Mouse (Mus musculus) kidney, embryonic 14.5 days (tissue): Measurements from ENCODE around the gene Paxbp1. TPM values are rescaled to one million over a fixed set of nuclear protein-coding genes. Genes with fewer than 3 reads are reported as not detected.

ENCODE experiments used
- ATAC-seq: fragments of 200-750 bp; cut with Nextera tagmentation; 2 replicates; pipeline ENCODE4 v1.8.0; 2017; ENCODE audit warnings: moderate number of reproducible peaks, mild to moderate bottlenecking, moderate TSS enrichment, moderate library complexity; ENCODE audit not compliant: low FRiP score, low TSS enrichment
- H3K27ac ChIP-seq: fragments of 300-500 bp; sonication (generic); 2 replicates; pipeline ENCODE4 v1.5.1; 2014; ENCODE audit warnings: low read depth, mild to moderate bottlenecking, low read length, moderate library complexity, mixed read lengths
- H3K27me3 ChIP-seq: fragments of 300-500 bp; sonication (generic); 2 replicates; pipeline ENCODE4 v1.6.1; 2014; ENCODE audit warnings: mild to moderate bottlenecking, low read length; ENCODE audit not compliant: control insufficient read depth, insufficient read depth
- H3K36me3 ChIP-seq: fragments of 300-500 bp; sonication (generic); 2 replicates; pipeline ENCODE4 v1.6.1; 2014; ENCODE audit warnings: low read length, mixed read lengths; ENCODE audit not compliant: control insufficient read depth, insufficient read depth
- H3K4me1 ChIP-seq: fragments of 300-500 bp; sonication (generic); 2 replicates; pipeline ENCODE4 v1.6.1; 2014; ENCODE audit warnings: low read length, mixed read lengths; ENCODE audit not compliant: control insufficient read depth, insufficient read depth
- H3K4me2 ChIP-seq: fragments of 300-500 bp; sonication (generic); replicated peaks from 2 replicates; pipeline ENCODE4 v1.6.1; 2014; ENCODE audit warnings: low read depth, mild to moderate bottlenecking, low read length
- H3K4me3 ChIP-seq: fragments of 300-500 bp; sonication (generic); 2 replicates; pipeline ENCODE4 v1.5.1; 2014; ENCODE audit warnings: mild to moderate bottlenecking, low read length
- H3K9ac ChIP-seq: fragments of 300-500 bp; sonication (generic); 2 replicates; pipeline ENCODE4 v1.6.1; 2014; ENCODE audit warnings: low read depth, mild to moderate bottlenecking, low read length, moderate library complexity
- H3K9me3 ChIP-seq: fragments of 300-500 bp; sonication (generic); 2 replicates; pipeline ENCODE4 v1.6.1; 2016; ENCODE audit warnings: low read length; ENCODE audit not compliant: control insufficient read depth
- WGBS: fragments of 180-500 bp; shearing (Covaris S2); extraction: QIAGEN DNeasy Blood & Tissue Kit; methylation state at CpG from one replicate; pipeline ENCODE4 v1.1.7; 2014; 5-methylcytosine and 5-hydroxymethylcytosine counted together
- polyA plus RNA-seq: library from polyadenylated mRNA; unstranded; fragments of >200 nt; fragmentation: Nextera tagmentation; extraction: Ambion mirVana; gene quantifications from 2 replicates; pipeline ENCODE4 v1.2.1, GENCODE M21; 2014

Paxbp1 gene
- polyA plus RNA-seq, 1 experiment from 2014 or later: 75.6 TPM

DNA sequence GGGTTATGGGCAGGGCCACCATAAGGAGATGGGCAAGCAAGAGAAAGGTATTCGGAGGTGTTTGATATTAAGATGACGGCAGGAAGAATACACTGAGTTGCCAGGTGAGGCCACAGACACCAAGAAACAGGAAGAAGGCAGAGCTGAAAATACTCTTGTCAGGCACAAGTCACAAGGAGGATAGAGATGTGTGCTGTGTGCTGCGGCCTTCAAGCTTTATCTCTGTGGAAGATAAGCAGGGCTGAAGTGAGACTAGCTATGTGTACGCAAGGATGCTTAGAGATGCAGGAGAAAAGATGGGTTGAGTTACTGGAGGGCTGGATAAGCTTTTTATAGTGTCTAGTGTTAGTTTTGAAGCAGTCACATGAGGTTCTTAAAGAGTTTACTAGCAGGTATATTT is 12.9 kb upstream of the Paxbp1 start:
- Histone ChIP-seq H3K27ac (no peak overlapping the region), H3K4me3 (no peak overlapping the region), H3K9me3 (no peaks in the 10 kb centered on the region), H3K4me2 (no peak overlapping the region), H3K9ac (no peak overlapping the region), H3K36me3 (no peaks in the 10 kb centered on the region), H3K4me1 (peaks cover 10% of the 10 kb centered on the region; the same call in 1 of the 2 replicates), H3K27me3 (0 out of 2 replicates have a peak, but pooled peaks cover 5% of the 10 kb centered on the region)
- 86% methylated on average over 4 of the region's 4 CpGs for WGBS
- no peak for ATAC-seq

DNA sequence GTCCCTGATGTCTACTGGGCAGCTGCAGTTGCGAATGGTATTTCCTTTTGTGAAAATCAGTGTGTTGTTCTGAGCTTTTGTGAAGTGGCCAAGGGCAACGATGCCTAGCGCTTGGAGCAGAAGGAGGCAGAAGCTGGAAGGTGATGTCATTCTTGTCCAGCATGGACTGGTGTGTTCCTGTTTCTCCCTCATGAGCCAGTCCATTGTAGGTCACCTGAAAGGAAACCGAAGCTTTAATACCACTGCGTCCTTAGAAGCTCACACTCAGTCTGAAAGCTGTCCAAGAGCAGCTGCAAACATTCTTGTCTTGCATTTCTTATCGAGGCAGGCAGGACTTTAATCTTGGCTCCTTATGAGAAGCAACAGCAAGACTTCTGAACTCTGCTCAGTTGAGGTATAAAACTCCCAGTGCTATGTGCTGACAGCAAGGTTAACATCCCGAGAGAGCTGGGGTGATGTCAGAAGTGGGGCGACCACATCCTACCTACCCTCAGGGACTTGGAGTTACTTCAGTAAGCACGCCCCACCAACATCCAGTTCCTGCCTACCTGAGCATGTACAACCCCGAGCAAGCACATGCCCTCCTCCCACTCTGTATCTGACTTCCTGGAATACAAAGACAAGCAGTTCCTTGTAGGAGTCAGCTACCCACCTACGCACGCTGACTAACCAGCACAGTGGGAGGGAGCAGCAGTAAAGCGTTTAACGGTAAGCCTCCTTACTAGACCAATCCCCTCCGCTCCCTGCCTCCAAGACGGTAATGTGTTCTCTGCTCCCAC is 11.9 kb upstream of the Paxbp1 start:
- WGBS: 23% methylated on average over 16 of the region's 16 CpGs
- H3K27ac ChIP-seq: no peak overlapping the region
- peak overlapping the region; percentile 19 for H3K4me2 ChIP-seq
- H3K4me1 ChIP-seq: peaks cover 10% of the 10 kb centered on the region; the same call in 1 of the 2 replicates
- H3K9me3 ChIP-seq: no peaks in the 10 kb centered on the region
- H3K36me3 ChIP-seq: no peaks in the 10 kb centered on the region
- H3K9ac ChIP-seq: peak overlapping the region; percentile 9; the same call in 1 of the 2 replicates
- H3K27me3 ChIP-seq: 0 out of 2 replicates have a peak, but pooled peaks cover 5% of the 10 kb centered on the region
- peak; percentile 76 for ATAC-seq
- H3K4me3 ChIP-seq: no peak overlapping the region

DNA sequence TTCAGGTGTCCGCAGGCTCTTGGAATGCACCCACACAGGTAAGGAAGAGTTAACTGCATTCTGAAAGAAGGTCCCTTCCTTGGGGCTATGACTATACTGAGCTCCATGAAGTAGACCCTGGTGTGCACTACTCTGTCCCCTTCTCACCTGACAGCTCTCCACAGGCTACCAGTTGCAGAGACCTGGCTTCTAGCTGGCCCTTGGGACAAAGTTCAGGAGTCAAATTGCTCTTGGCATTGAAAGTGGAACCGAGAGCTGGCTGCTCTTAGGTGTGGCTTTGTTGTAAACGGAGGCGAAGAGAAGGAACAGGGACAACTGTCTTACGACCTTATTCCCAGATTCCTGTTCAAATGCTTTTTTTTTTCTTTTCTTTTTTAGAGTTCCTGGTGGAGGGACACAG is 10.8 kb upstream of the Paxbp1 start:
- Histone ChIP-seq H3K4me2 (no peak overlapping the region), H3K4me3 (no peak overlapping the region), H3K9ac (no peak overlapping the region), H3K4me1 (peaks cover 10% of the 10 kb centered on the region; the same call in 1 of the 2 replicates), H3K27me3 (0 out of 2 replicates have a peak, but pooled peaks cover 5% of the 10 kb centered on the region), H3K36me3 (no peaks in the 10 kb centered on the region), H3K27ac (no peak overlapping the region), H3K9me3 (no peaks in the 10 kb centered on the region)
- WGBS: 61% methylated on average over 5 of the region's 5 CpGs
- ATAC-seq: no peak

DNA sequence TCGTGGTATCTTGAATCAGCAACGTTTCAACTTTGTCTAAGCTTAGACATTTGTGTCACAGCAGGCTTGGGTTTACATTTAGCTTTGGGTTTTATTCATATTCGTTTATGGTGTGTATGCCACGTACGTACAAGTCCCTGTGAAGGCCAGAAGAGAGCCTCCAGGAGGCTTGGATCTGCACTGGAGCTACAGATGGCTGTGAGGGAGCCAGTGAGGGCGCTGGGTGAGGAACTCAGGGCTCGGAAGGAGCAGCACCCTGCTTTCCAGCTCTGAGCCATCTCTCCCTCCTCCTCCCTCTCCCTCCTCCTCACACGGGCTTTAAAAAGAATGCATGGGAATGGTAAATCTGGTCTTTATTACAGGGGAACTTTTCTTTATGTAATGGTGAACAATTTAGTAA is 9.3 kb upstream of the Paxbp1 start:
- 0 out of 2 replicates have a peak, but pooled peaks cover 5% of the 10 kb centered on the region for H3K27me3 ChIP-seq
- H3K4me2 ChIP-seq: no peak overlapping the region
- H3K4me1 ChIP-seq: peaks cover 10% of the 10 kb centered on the region; the same call in 1 of the 2 replicates
- no peaks in the 10 kb centered on the region for H3K9me3 ChIP-seq
- WGBS: 66% methylated on average over 8 of the region's 8 CpGs
- H3K4me3 ChIP-seq: no peak overlapping the region
- H3K27ac ChIP-seq: no peak overlapping the region
- H3K36me3 ChIP-seq: no peaks in the 10 kb centered on the region
- no peak for ATAC-seq
- H3K9ac ChIP-seq: no peak overlapping the region

DNA sequence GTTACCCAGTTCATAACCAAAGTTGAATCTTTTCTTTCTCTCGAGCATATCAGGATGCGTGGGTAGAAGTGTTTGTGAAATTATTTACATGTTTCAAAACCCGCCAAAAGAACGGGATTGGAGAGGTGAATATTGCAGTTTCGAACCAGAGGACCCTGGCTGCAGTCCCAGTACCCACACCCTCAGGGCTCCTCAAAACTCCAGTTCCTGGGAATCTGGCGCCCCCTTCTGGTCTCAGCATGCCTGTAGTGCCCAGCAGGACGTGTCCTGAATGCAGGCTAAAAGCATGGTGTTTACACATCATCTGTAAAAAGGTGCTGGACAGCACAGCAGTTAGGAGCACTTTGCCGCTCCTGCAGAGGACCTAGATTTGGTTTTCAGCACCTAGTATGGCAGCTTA is 1.2 kb upstream of the Paxbp1 start:
- H3K4me2 ChIP-seq: no peak overlapping the region
- H3K36me3 ChIP-seq: peaks cover 10% of the 10 kb centered on the region
- H3K9ac ChIP-seq: no peak overlapping the region
- peaks cover 9% of the 10 kb centered on the region for H3K4me1 ChIP-seq
- no peak for ATAC-seq
- H3K27me3 ChIP-seq: no peaks in the 10 kb centered on the region
- 63% methylated on average over 8 of the region's 8 CpGs for WGBS
- H3K9me3 ChIP-seq: no peaks in the 10 kb centered on the region
- no peak overlapping the region for H3K27ac ChIP-seq
- no peak overlapping the region for H3K4me3 ChIP-seq

DNA sequence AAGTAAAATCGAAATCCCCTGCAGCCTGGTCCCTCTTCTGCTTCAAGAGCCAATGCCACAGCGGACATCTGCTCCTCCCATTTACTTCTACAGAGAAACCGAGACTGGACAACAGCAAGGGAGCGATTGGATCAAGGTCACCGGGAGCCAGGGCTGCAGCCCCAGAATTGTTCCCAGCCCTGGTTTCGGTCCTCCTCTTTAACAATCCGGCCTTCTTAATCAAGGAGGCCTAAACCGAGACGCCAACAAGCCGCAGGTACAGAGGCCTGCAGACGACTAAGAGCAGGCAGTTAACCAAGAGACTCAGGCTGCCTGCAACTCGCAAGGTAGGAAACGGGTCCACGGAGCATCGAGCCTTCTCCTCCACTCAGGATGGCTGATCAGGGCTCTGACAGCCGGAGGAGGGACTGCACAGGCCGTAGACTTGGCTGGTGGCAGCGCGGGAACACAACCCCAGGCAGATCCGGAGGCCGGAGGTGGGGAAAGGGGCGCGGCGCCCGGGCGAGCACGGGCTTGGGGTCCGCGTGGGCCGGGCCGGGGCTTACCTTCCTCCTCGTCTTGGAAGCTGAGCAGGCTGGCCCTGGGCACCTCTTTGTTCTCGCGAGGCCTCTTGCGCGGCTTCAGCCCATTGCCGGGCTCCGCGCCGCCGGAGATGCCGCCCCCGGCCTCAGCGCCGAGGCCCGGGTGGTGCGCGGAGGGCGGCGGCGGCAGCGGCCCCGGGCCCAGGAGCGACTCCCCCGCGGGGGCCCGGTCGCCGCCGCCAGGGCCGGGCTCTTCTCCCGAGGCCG is 688 bp downstream of the Paxbp1 start:
- Histone ChIP-seq H3K9ac (peak overlapping the region; percentile 97), H3K4me2 (peak overlapping the region; percentile 64), H3K4me1 (peaks cover 9% of the 10 kb centered on the region), H3K36me3 (peaks cover 23% of the 10 kb centered on the region), H3K27me3 (no peaks in the 10 kb centered on the region), H3K9me3 (no peaks in the 10 kb centered on the region), H3K27ac (peak overlapping the region; percentile 96), H3K4me3 (peak overlapping the region; percentile 96)
- WGBS: under 1% methylated on average over 50 of the region's 63 CpGs
- ATAC-seq: peak; percentile 82

DNA sequence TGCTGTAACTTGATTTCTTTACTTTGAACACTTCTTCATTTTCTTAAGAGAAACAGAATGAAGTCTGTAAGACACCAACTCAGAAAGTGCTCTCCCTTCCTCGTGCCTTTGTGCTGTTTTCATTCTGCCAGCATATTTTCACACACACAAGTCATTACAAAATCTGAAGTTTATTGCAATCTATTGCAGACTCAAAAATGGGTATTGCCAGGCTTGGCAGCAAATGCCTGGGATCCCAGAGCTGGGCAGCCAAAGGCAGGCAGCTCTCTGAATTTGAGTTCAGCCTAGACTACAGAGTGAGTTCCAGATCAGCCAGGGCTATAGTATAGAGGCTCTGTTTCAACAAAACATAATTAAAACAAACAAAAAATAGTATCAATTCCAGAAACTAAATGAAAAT is 1.7 kb downstream of the Paxbp1 start:
- H3K9ac ChIP-seq: peak overlapping the region; percentile 97; the same call in 1 of the 2 replicates

DNA sequence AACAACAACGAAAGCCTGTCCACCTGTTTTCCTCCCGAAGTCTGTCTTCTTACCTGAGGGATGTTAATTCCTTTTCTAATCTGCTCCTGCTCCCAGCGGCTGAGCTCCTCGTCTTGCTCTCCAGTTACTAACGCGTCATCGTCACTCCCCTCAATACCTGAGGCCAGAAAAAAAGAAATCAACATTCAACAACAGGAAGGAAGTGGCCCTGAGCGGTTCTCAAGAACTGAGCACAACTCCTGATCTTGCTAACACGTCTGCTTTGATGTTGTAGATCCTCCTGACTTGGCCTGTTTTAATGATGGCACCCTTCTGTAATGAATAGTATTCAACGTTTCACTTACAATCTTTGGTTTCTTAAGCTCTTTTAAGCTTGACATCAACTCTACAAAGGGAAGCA is 8.5 kb downstream of the Paxbp1 start:
- no peak overlapping the region for H3K4me2 ChIP-seq
- no peaks in the 10 kb centered on the region for H3K9me3 ChIP-seq
- no peak overlapping the region for H3K27ac ChIP-seq
- no peak overlapping the region for H3K9ac ChIP-seq
- 87% methylated on average over 10 of the region's 10 CpGs for WGBS
- no peaks in the 10 kb centered on the region for H3K4me1 ChIP-seq
- ATAC-seq: no peak
- H3K36me3 ChIP-seq: peaks cover 89% of the 10 kb centered on the region
- H3K27me3 ChIP-seq: no peaks in the 10 kb centered on the region
- no peak overlapping the region for H3K4me3 ChIP-seq

More for the DNA sequence above, 1.7 kb downstream of the Paxbp1 start:
- H3K27me3 ChIP-seq: no peaks in the 10 kb centered on the region
- no peak for ATAC-seq
- peak overlapping the region; percentile 96; the same call in 1 of the 2 replicates for H3K4me3 ChIP-seq
- WGBS: 52% methylated on average over 1 of the region's 1 CpGs
- H3K4me2 ChIP-seq: peak overlapping the region; percentile 64
- H3K27ac ChIP-seq: no peak overlapping the region
- H3K36me3 ChIP-seq: peaks cover 33% of the 10 kb centered on the region
- no peaks in the 10 kb centered on the region for H3K9me3 ChIP-seq
- peaks cover 9% of the 10 kb centered on the region for H3K4me1 ChIP-seq

DNA sequence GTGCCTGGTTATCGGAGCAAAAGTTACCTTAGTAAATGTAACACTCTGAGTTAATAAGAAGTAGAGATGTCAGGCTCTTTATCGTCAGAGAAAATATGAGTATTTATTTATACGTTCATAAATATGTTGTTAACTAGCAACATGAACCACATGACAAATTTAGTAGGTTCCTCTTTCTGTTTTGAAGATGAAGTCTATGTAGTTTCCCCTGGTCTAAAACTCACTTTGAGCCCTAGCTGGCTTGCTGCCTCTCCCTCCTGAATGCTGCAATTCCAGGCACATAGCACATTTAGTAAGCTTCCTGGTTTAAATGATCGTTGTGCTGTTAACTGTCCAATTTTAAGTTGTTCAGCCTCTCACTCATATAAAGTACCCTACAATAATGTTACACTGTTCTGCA is 13.6 kb downstream of the Paxbp1 start:
- Histone ChIP-seq H3K27ac (no peak overlapping the region), H3K27me3 (no peaks in the 10 kb centered on the region), H3K4me3 (no peak overlapping the region), H3K9ac (no peak overlapping the region), H3K4me1 (no peaks in the 10 kb centered on the region), H3K9me3 (no peaks in the 10 kb centered on the region), H3K36me3 (peaks cover 92% of the 10 kb centered on the region), H3K4me2 (no peak overlapping the region)
- 95% methylated on average over 4 of the region's 4 CpGs for WGBS
- ATAC-seq: no peak
